Mouse (Mus musculus) small intestine, adult 2 months (tissue): Measurements from ENCODE around the gene Abi3. TPM values are rescaled to one million over a fixed set of nuclear protein-coding genes. Genes with fewer than 3 reads are reported as not detected.
A peak's percentile ranks its signal among the peaks of the same experiment; 100 is the strongest.

Experiments
- H3K27ac ChIP-seq: fragments of 200-500 bp; 2 replicates; pipeline ENCODE4 v1.5.1; 2012; ENCODE audit warnings: low read depth, low read length, control low read depth, inconsistent platforms; ENCODE audit not compliant: insufficient read depth
- H3K27me3 ChIP-seq: fragments of 200-500 bp; 2 replicates; pipeline ENCODE4 v1.6.1; 2012; ENCODE audit warnings: mild to moderate bottlenecking, moderate library complexity, low read length, inconsistent platforms; ENCODE audit not compliant: control insufficient read depth, insufficient read depth
- H3K36me3 ChIP-seq: fragments of 200-500 bp; 2 replicates; pipeline ENCODE4 v1.6.1; 2012; ENCODE audit warnings: mild to moderate bottlenecking, low read length, control low read depth, inconsistent platforms; ENCODE audit not compliant: control insufficient read depth, insufficient read depth
- H3K4me1 ChIP-seq: fragments of 200-500 bp; 2 replicates; pipeline ENCODE4 v1.6.1; 2012; ENCODE audit warnings: low read length, inconsistent platforms, mixed read lengths; ENCODE audit not compliant: control insufficient read depth, insufficient read depth, insufficient read length
- H3K4me3 ChIP-seq: fragments of 200-500 bp; 2 replicates; pipeline ENCODE4 v1.5.1; 2012; ENCODE audit warnings: low read depth, mild to moderate bottlenecking, control low read depth, inconsistent platforms, low read length, moderate library complexity
- CTCF ChIP-seq: fragments of 200-500 bp; IDR thresholded peaks from 2 replicates; pipeline ENCODE4 v1.5.1; 2012; ENCODE audit warnings: low read depth, mild to moderate bottlenecking, control low read depth, inconsistent platforms, low read length, moderate library complexity, mixed read lengths; ENCODE audit not compliant: insufficient replicate concordance, insufficient read length; ENCODE audit errors: extremely low read depth
- POLR2A ChIP-seq: fragments of 200-500 bp; IDR thresholded peaks from 2 replicates; pipeline ENCODE4 v1.6.1; 2012; ENCODE audit warnings: low read depth, mild to moderate bottlenecking, control low read depth, inconsistent platforms, low read length, moderate library complexity
- WGBS: fragments of 180-500 bp; shearing (Covaris S2); methylation state at CpG from one replicate; pipeline ENCODE4 v1.1.7; 2018; 5-methylcytosine and 5-hydroxymethylcytosine counted together
- polyA plus RNA-seq: library from polyadenylated mRNA; depleted of rRNA; stranded (reverse); fragments of >200 nt; gene quantifications from 2 replicates; pipeline ENCODE4 v1.2.3, GENCODE M21; 2012

Gene Abi3
- polyA plus RNA-seq, 1 experiment = 73.5 TPM

GRCm38 (mm10) chr11:95861397-95861796 is 19.1 kb upstream of the Abi3 start:
- H3K4me3 ChIP-seq = no peak overlapping the region
- H3K4me1 ChIP-seq = no peaks in the 10 kb centered on the region; the same call in 1 of the 2 replicates
- H3K27ac ChIP-seq = no peak overlapping the region
- no peak for TF ChIP-seq POLR2A
- no peak for TF ChIP-seq CTCF
- 93% methylated on average over 8 of the region's 8 CpGs for WGBS
- H3K36me3 ChIP-seq = peaks cover 20% of the 10 kb centered on the region
- H3K27me3 ChIP-seq = no peaks in the 10 kb centered on the region

DNA sequence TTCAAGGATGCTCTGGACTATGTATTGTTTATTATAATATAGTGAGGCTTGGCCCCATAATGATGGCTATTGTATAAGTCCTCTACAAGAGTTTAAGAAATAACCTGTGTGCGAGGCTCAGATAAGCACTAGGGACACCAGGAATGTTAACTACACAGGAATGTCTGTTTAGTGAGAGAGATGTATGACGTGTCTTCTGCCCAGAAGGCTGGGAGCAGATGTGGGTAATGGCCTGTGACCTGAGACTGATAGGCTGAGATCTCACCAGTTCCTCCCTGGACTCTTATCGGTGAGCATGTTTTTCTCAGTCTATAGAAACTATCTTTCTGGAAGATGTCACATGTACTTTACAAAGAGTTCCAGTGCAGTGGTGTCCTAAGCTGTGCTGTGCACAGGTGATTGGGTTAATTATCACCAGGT is 17.8 kb upstream of the Abi3 start:
- 13% methylated on average over 3 of the region's 3 CpGs for WGBS
- Histone ChIP-seq H3K27ac (no peak overlapping the region), H3K4me1 (no peaks in the 10 kb centered on the region; the same call in 1 of the 2 replicates), H3K27me3 (no peaks in the 10 kb centered on the region), H3K36me3 (peaks cover 9% of the 10 kb centered on the region; the same call in 1 of the 2 replicates), H3K4me3 (no peak overlapping the region; the same call in 1 of the 2 replicates)
- no peak for TF ChIP-seq POLR2A
- TF ChIP-seq CTCF = no peak

DNA sequence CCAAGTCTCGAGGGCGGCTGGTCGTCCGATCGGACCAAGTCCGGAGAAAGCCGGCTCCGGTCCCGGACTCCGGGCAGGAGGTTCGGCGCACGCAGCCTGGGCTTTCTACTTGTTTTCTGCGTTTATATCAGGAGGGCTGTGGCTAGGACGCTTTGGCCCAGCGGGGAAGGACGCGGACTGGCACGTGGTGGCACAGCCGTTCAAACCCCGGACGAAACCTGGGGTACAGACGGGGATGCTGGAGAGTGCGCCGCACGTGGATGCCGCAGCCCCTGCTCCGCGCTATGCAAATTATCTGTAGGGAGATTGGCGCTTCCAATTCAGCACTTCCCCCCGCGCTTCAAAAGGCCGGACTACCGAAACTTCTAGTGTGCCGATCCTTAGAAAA is 17.2 kb upstream of the Abi3 start:
- Histone ChIP-seq H3K4me3 (peak overlapping the region; percentile 80), H3K36me3 (peaks cover 6% of the 10 kb centered on the region; the same call in 1 of the 2 replicates), H3K27ac (peak overlapping the region; percentile 87), H3K27me3 (no peaks in the 10 kb centered on the region), H3K4me1 (no peaks in the 10 kb centered on the region; the same call in 1 of the 2 replicates)
- TF ChIP-seq POLR2A (0 out of 2 replicates have a peak, but pooled peaks have one; percentile 4), CTCF (no peak)
- under 1% methylated on average over 35 of the region's 35 CpGs for WGBS

DNA sequence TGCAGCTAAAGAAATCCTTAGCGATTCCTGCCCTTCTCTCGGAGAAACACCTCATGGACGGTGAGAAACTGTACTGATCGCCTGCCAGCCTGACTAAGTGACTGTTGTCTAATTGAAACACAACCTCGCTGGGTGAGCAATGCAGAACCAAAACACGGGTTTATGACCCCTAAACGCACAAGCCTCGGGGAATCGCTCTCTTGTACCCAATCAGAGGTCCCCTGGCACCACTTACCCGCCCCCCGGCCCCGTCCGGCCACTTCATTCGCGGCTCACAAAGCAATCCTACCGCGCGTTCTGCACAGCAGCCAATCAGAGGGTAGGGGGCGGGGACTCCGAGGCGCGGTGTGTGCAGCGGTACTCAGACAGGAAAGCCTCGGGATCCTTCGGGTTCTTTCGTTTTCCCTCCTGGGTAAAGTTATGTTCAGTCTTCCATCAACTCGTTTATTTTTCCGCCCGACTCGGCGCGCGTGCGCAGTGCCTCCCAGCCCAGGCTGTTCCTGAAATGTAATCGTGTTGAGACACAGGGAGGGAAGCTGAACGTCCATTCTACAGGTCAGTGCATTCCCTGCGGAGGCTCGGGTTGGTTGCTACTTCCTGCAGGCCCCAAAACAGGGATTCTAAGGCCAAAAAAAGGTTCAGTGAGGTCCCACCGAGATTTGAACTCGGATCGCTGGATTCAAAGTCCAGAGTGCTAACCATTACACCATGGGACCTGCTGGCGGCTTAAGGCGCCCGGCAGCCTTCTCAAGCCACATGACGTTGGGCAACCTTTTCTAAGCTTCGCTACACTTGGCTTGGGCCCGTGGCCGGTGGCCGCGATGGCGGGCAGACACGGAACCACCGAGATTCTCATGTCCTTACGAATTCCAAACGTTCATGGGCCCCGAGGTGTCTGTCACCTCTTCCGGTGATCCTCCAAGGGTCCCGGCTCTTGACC is 16.5 kb upstream of the Abi3 start:
- Histone ChIP-seq H3K4me1 (no peaks in the 10 kb centered on the region; the same call in 1 of the 2 replicates), H3K27ac (peak overlapping the region; percentile 87), H3K4me3 (peak overlapping the region; percentile 80), H3K27me3 (no peaks in the 10 kb centered on the region), H3K36me3 (peaks cover 3% of the 10 kb centered on the region; the same call in 1 of the 2 replicates)
- under 1% methylated on average over 58 of the region's 58 CpGs for WGBS
- TF ChIP-seq POLR2A = peak; percentile 5; the same call in 1 of the 2 replicates
- TF ChIP-seq CTCF = no peak

DNA sequence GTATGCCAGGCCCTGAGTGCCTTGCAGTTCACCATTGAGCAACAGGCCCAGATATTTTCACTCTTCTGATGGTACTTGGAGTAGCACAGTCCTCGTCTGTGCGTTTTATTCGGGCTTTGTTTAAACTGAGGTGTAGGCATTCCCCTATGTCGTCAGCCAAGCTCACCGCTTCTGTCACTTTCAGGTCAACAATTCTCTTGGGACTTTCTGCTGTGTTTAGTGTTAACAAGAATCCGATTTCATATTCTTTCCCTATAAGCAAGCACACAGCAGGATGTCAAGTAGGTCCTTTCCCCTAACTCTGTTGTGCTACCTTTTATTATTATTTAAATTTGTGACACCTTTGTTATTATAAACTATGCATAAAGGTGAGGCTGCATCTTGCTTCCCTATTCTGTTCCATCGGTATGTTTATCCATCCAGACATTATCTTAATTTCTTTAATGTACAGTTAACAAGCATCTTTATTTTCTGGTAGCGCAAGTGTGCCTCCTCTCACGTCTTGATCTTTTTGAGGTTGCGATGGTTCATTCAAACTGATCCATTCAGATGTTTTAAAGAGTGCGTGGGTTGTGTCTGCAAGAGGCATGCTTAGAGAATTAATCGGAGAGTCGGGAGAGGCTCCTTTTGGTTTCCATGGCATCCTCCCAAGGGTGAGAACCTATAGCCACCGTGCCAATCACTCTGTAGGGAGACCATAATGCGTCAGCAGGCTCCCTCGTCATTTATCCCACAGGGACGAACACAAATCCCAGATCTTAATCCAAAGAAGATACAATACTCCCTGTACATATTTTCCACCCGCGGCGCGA is 15.6 kb upstream of the Abi3 start:
- Histone ChIP-seq H3K4me3 (peak overlapping the region; percentile 80), H3K4me1 (no peaks in the 10 kb centered on the region; the same call in 1 of the 2 replicates), H3K27me3 (no peaks in the 10 kb centered on the region), H3K36me3 (no peaks in the 10 kb centered on the region), H3K27ac (peak overlapping the region; percentile 56)
- no peak for TF ChIP-seq CTCF
- no peak for TF ChIP-seq POLR2A
- 22% methylated on average over 21 of the region's 21 CpGs for whole genome bisulfite sequencing

DNA sequence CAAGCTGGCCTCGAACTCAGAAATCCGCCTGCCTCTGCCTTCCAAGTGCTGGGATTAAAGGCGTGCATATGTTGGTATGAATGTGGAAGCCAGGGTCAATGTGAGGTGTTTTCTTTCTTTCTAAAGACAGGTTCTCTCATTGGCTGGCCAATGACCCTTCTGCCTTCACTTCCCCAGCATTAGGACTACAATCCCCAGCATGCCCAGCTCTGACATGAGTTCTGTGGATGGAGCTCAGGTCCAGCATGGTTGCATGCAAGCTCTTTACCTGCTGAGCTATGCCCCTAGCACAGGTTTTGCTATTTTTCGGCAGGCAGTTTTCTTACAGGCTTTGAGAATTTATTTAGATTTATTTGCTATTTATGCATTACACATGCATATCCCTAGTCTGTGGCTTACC is 15.0 kb upstream of the Abi3 start:
- no peak for TF ChIP-seq POLR2A
- TF ChIP-seq CTCF = no peak
- Histone ChIP-seq H3K27ac (no peak overlapping the region), H3K27me3 (no peaks in the 10 kb centered on the region), H3K4me1 (no peaks in the 10 kb centered on the region; the same call in 1 of the 2 replicates), H3K36me3 (no peaks in the 10 kb centered on the region), H3K4me3 (no peak overlapping the region)
- 92% methylated on average over 4 of the region's 4 CpGs for WGBS
